ENCODE assay signal across 8 mouse cellular contexts in genomic region chr1:36691271-36692155, GRCm38 (mm10). TPM values are rescaled to one million over a fixed set of nuclear protein-coding genes. Genes with fewer than 3 reads are reported as not detected.
DNase-seq lines count a peak whose midpoint lies in the region; ATAC-seq lines count a peak whose summit lies in the region.

Gene Cox5b, plus strand, starts transcription at chr1:36691449.

- DNase-seq in R1 (ENCODE audit: low read depth, low spot score): peak; percentile 98
- peak; percentile 96 to 98 for DNase-seq in cerebellum, postnatal 25 days
- DNase-seq in frontal cortex, postnatal 25 days (ENCODE audit: low spot score in 2 of 2): peak; percentile 88 to 89
- peak; percentile 99 for DNase-seq in hindbrain, embryonic 14.5 days (ENCODE audit: low spot score)
- DNase-seq in layer of hippocampus, postnatal 36 days: peak; percentile 94
- peak; percentile 98 for DNase-seq in lung, postnatal 36 days
- peak; percentile 99 for DNase-seq in retina, postnatal 1 day
- DNase-seq in urinary bladder, adult 18-20 months (ENCODE audit: low spot score in 2 of 2): peak; percentile 89 to 95

- no peaks in the 10 kb centered on the region for H3K9me3 ChIP-seq in hindbrain, embryonic 14.5 days (ENCODE audit: control insufficient read depth, low read length)

- H3K27me3 ChIP-seq in hindbrain, embryonic 14.5 days (ENCODE audit: control insufficient read depth, insufficient read depth, low read length): no peaks in the 10 kb centered on the region

- peak within 1 kb of the TSS; percentile 76 for H3K4me3 ChIP-seq in hindbrain, embryonic 14.5 days (replicated peaks; ENCODE audit: low read length)

- H3K27ac ChIP-seq in hindbrain, embryonic 14.5 days: peak within 1 kb of the TSS; percentile 52; the same call in 1 of the 2 replicates

- ATAC-seq in hindbrain, embryonic 14.5 days (ENCODE audit: low FRiP score): peak; percentile 95

- H3K36me3 ChIP-seq in hindbrain, embryonic 14.5 days (replicated peaks; ENCODE audit: control insufficient read depth, insufficient read depth): peaks cover 25% of the 10 kb centered on the region

- WGBS in hindbrain, embryonic 14.5 days: 1% methylated on average over 67 of the region's 68 CpGs

- peak within 1 kb of the TSS; percentile 81 for H3K9ac ChIP-seq in hindbrain, embryonic 14.5 days

- H3K4me2 ChIP-seq in hindbrain, embryonic 14.5 days (replicated peaks): peak within 1 kb of the TSS; percentile 87

- peaks cover 6% of the 10 kb centered on the region for H3K4me1 ChIP-seq in hindbrain, embryonic 14.5 days (replicated peaks; ENCODE audit: control insufficient read depth, insufficient read depth, low read length)

RNA-seq across cellular contexts. Expression of gene Cox5b, which starts in this region (rescaled TPM):
- 772 and 811 TPM in 2 replicates for polyA plus RNA-seq in hindbrain, embryonic 14.5 days (2014; fragmentation: Nextera tagmentation; extraction: Ambion mirVana)
- total RNA-seq in layer of hippocampus, postnatal 36 days (2021): 100 to 1,000 TPM; 648 to 684 TPM

Comparison
In these comparisons a context has a peak if more than half of its experiments do, and no peak if none do; other contexts are left out.
1. Peak in every context shown above with its lines: DNase-seq, ATAC-seq, H3K4me3 ChIP-seq and H3K27ac ChIP-seq.